Mouse (Mus musculus): ENCODE data around the gene Bcap29. TPM values are rescaled to one million over a fixed set of nuclear protein-coding genes. Genes with fewer than 3 reads are reported as not detected.
A peak's percentile ranks its signal among the peaks of the same experiment; 100 is the strongest.

Bcap29 gene
- polyA plus RNA-seq, 1 experiment = 9.3 TPM

DNA sequence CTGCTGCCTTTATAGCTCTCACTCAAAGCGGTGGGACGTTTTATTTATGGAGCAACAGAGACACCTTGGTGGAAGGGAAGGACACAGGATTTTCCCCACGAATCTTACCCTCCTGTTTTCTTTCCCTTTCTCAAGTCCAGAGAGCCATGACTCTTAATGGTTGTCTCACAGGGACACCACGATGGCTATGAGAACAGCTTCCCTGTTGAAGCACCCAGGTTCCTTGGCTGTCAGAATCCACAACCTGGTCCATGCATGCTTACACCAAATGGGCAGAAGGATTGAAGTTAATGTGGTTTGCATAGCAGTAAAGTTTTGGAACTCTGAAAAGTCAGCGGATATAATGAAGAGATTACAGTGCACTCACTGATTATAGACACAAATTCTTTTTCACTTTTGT lies 74.5 kb downstream of the Bcap29 start:
- TF ChIP-seq MYOG (IDR thresholded peaks at IDR 0.05; ENCODE audit: control insufficient read depth in 1 of 3, insufficient read depth in 1 of 3, insufficient read length in 2 of 3, low read depth in 2 of 3) (no peak), POLR2AphosphoS2 (IDR thresholded peaks at IDR 0.05; ENCODE audit: insufficient read length, low read depth) (no peak), POLR2A (IDR thresholded peaks at IDR 0.05; ENCODE audit: insufficient read length, low read depth) (no peak), USF1 (IDR thresholded peaks at IDR 0.05; ENCODE audit: low read depth) (no peak), MYOD1 (IDR thresholded peaks at IDR 0.05; ENCODE audit: control insufficient read depth in 1 of 3, insufficient read length in 2 of 3, low read depth in 2 of 3) (no peak), E2F4 (IDR thresholded peaks at IDR 0.05; ENCODE audit: insufficient read depth) (no peak), SRF (IDR thresholded peaks at IDR 0.05; ENCODE audit: control insufficient read depth, insufficient read length, low read depth) (no peak), TCF12 (IDR thresholded peaks at IDR 0.05; ENCODE audit: insufficient read depth, poor library complexity, severe bottlenecking) (no peak), TCF3 (IDR thresholded peaks at IDR 0.05; ENCODE audit: insufficient read length, low read depth) (no peak), MAX (IDR thresholded peaks at IDR 0.05; ENCODE audit: low read depth) (no peak)
- no peaks in the 10 kb centered on the region for H3K36me3 ChIP-seq (ENCODE audit: control insufficient read depth, insufficient read depth)
- H3ac ChIP-seq (ENCODE audit: control insufficient read depth, insufficient read length) = no peak overlapping the region
- H3K79me2 ChIP-seq (ENCODE audit: control insufficient read depth, insufficient read depth) = no peaks in the 10 kb centered on the region
- H3K4me2 ChIP-seq (ENCODE audit: low read depth) = no peak overlapping the region
- no peak overlapping the region for H3K4me3 ChIP-seq
- peaks cover 21% of the 10 kb centered on the region for H3K27me3 ChIP-seq (ENCODE audit: control insufficient read depth, insufficient read depth, insufficient read length)

DNA sequence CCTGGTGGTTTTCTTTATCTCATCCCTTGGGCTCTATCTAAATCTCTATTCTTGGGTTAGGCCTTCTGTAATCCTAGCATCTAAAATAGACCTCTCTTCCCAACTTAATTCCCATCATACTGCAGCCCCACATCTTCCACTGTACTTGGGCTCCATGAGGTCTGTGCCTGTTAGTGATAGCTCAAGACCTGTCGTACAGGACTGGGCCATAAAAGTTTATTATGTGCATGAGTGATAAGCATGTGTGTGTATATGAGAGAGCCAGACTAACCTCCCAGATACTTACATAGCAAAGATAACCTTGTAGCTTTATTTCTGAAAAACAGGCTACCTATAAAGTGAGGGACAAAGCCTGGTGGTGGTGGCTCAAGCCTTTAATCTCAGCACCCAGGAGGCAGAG lies 80.1 kb downstream of the Bcap29 start:
- peaks cover 13% of the 10 kb centered on the region for H3K27me3 ChIP-seq (ENCODE audit: control insufficient read depth, insufficient read depth, insufficient read length)

GRCm38 (mm10) chr12:31551252-31551651 lies 83.2 kb downstream of the Bcap29 start:
- no peak overlapping the region for H3K4me3 ChIP-seq
- peak overlapping the region; percentile 31 for H3K4me2 ChIP-seq (ENCODE audit: low read depth)
- TF ChIP-seq E2F4 (IDR thresholded peaks at IDR 0.05; ENCODE audit: insufficient read depth) = no peak
- no peak for TF ChIP-seq TCF12 (IDR thresholded peaks at IDR 0.05; ENCODE audit: insufficient read depth, poor library complexity, severe bottlenecking)
- no peak for TF ChIP-seq SRF (IDR thresholded peaks at IDR 0.05; ENCODE audit: control insufficient read depth, insufficient read length, low read depth)
- TF ChIP-seq REST (IDR thresholded peaks at IDR 0.05; ENCODE audit: insufficient read depth, insufficient read length) = no peak
- TF ChIP-seq MAX (IDR thresholded peaks at IDR 0.05; ENCODE audit: low read depth) = no peak
- no peak for TF ChIP-seq POLR2A (IDR thresholded peaks at IDR 0.05; ENCODE audit: insufficient read length, low read depth)
- TF ChIP-seq USF1 (IDR thresholded peaks at IDR 0.05; ENCODE audit: low read depth) = no peak
- no peak for TF ChIP-seq POLR2AphosphoS2 (IDR thresholded peaks at IDR 0.05; ENCODE audit: insufficient read length, low read depth)
- TF ChIP-seq TCF3 (IDR thresholded peaks at IDR 0.05; ENCODE audit: insufficient read length, low read depth) = no peak
- TF ChIP-seq CEBPB (IDR thresholded peaks at IDR 0.05; ENCODE audit: insufficient read depth, poor library complexity, severe bottlenecking) = no peak
- no peak for TF ChIP-seq MYOD1 (IDR thresholded peaks at IDR 0.05; ENCODE audit: control insufficient read depth in 1 of 3, insufficient read length in 2 of 3, low read depth in 2 of 3)
- TF ChIP-seq MYOG (IDR thresholded peaks at IDR 0.05; ENCODE audit: control insufficient read depth in 1 of 3, insufficient read depth in 1 of 3, insufficient read length in 2 of 3, low read depth in 2 of 3) = no peak
- H3K36me3 ChIP-seq (ENCODE audit: control insufficient read depth, insufficient read depth) = no peaks in the 10 kb centered on the region
- H3K79me2 ChIP-seq (ENCODE audit: control insufficient read depth, insufficient read depth) = no peaks in the 10 kb centered on the region
- H3ac ChIP-seq (ENCODE audit: control insufficient read depth, insufficient read length) = no peak overlapping the region
- H3K27me3 ChIP-seq (ENCODE audit: control insufficient read depth, insufficient read depth, insufficient read length) = no peaks in the 10 kb centered on the region

More for the DNA sequence above, 80.1 kb downstream of the Bcap29 start:
- H3ac ChIP-seq (ENCODE audit: control insufficient read depth, insufficient read length) = no peak overlapping the region
- H3K36me3 ChIP-seq (ENCODE audit: control insufficient read depth, insufficient read depth) = no peaks in the 10 kb centered on the region
- no peak for TF ChIP-seq TCF12 (IDR thresholded peaks at IDR 0.05; ENCODE audit: insufficient read depth, poor library complexity, severe bottlenecking)
- no peak for TF ChIP-seq MAX (IDR thresholded peaks at IDR 0.05; ENCODE audit: low read depth)
- TF ChIP-seq E2F4 (IDR thresholded peaks at IDR 0.05; ENCODE audit: insufficient read depth) = no peak
- TF ChIP-seq MYOG (IDR thresholded peaks at IDR 0.05; ENCODE audit: control insufficient read depth in 1 of 3, insufficient read depth in 1 of 3, insufficient read length in 2 of 3, low read depth in 2 of 3) = no peak
- no peak for TF ChIP-seq TCF3 (IDR thresholded peaks at IDR 0.05; ENCODE audit: insufficient read length, low read depth)
- H3K4me2 ChIP-seq (ENCODE audit: low read depth) = no peak overlapping the region
- no peaks in the 10 kb centered on the region for H3K79me2 ChIP-seq (ENCODE audit: control insufficient read depth, insufficient read depth)
- no peak overlapping the region for H3K4me3 ChIP-seq

DNA sequence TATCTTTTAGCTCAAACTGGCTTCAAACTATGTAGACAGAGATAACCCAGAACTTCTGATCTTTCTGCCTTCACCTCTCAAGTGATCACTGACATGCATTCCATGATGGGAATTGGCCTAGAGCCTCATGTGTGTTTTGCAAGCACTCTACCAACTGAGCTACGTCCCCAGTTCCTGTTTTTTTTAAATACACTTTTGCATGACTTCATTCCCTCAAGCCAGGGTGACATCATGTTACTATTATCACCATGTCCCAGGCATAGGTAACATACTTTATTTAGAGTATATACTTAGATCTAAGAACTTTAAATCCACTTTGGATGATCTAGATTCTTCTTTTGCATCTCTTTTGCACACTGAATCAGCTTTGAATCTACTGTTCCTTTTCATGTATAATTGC lies 88.4 kb downstream of the Bcap29 start:
- Histone ChIP-seq H3K36me3 (ENCODE audit: control insufficient read depth, insufficient read depth) (no peaks in the 10 kb centered on the region), H3K4me3 (no peak overlapping the region), H3ac (ENCODE audit: control insufficient read depth, insufficient read length) (no peak overlapping the region), H3K4me2 (ENCODE audit: low read depth) (no peak overlapping the region), H3K79me2 (ENCODE audit: control insufficient read depth, insufficient read depth) (no peaks in the 10 kb centered on the region), H3K27me3 (ENCODE audit: control insufficient read depth, insufficient read depth, insufficient read length) (no peaks in the 10 kb centered on the region)
- TF ChIP-seq E2F4 (IDR thresholded peaks at IDR 0.05; ENCODE audit: insufficient read depth) (no peak), MAX (IDR thresholded peaks at IDR 0.05; ENCODE audit: low read depth) (no peak), CEBPB (IDR thresholded peaks at IDR 0.05; ENCODE audit: insufficient read depth, poor library complexity, severe bottlenecking) (no peak), USF1 (IDR thresholded peaks at IDR 0.05; ENCODE audit: low read depth) (no peak), POLR2A (IDR thresholded peaks at IDR 0.05; ENCODE audit: insufficient read length, low read depth) (no peak), POLR2AphosphoS2 (IDR thresholded peaks at IDR 0.05; ENCODE audit: insufficient read length, low read depth) (no peak), MYOD1 (IDR thresholded peaks at IDR 0.05; ENCODE audit: control insufficient read depth in 1 of 3, insufficient read length in 2 of 3, low read depth in 2 of 3) (no peak), TCF12 (IDR thresholded peaks at IDR 0.05; ENCODE audit: insufficient read depth, poor library complexity, severe bottlenecking) (no peak), TCF3 (IDR thresholded peaks at IDR 0.05; ENCODE audit: insufficient read length, low read depth) (no peak), SRF (IDR thresholded peaks at IDR 0.05; ENCODE audit: control insufficient read depth, insufficient read length, low read depth) (no peak), MYOG (IDR thresholded peaks at IDR 0.05; ENCODE audit: control insufficient read depth in 1 of 3, insufficient read depth in 1 of 3, insufficient read length in 2 of 3, low read depth in 2 of 3) (no peak), REST (IDR thresholded peaks at IDR 0.05; ENCODE audit: insufficient read depth, insufficient read length) (no peak)

DNA sequence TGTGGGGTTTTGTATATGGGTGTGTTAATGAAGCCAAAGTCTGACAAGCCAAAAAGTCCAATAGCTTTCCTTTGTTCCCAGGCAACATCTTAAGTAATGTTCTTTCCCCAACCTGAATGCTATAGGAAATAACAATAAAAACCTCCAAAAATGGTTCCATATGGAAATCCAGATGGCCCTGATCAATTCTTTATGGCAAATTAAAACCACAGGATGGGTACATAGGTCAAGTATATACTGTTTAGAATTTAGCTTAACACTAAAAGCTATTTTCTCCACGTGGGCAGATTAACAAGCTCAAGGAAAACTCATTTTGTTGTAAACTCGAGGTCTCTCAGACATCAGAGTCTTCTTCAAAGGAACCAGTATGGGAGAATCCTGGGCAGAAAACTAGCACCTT lies 89.2 kb downstream of the Bcap29 start:
- Histone ChIP-seq H3K79me2 (ENCODE audit: control insufficient read depth, insufficient read depth) (no peaks in the 10 kb centered on the region), H3K4me3 (no peak overlapping the region), H3K4me2 (ENCODE audit: low read depth) (no peak overlapping the region), H3ac (ENCODE audit: control insufficient read depth, insufficient read length) (no peak overlapping the region), H3K27me3 (ENCODE audit: control insufficient read depth, insufficient read depth, insufficient read length) (no peaks in the 10 kb centered on the region), H3K36me3 (ENCODE audit: control insufficient read depth, insufficient read depth) (no peaks in the 10 kb centered on the region)
- TF ChIP-seq E2F4 (IDR thresholded peaks at IDR 0.05; ENCODE audit: insufficient read depth) (no peak), SRF (IDR thresholded peaks at IDR 0.05; ENCODE audit: control insufficient read depth, insufficient read length, low read depth) (no peak), POLR2A (IDR thresholded peaks at IDR 0.05; ENCODE audit: insufficient read length, low read depth) (no peak)

Measured in myocyte (in vitro differentiated cells).